Mouse (Mus musculus) R1 (cell line): ENCODE results near the gene Eral1.

ENCODE experiments used
- DNase-seq: peaks from one replicate; pipeline ENCODE4 v3.0.0-alpha.2; 2018; ENCODE audit warnings: low read depth, low spot score

The Eral1 gene

DNA sequence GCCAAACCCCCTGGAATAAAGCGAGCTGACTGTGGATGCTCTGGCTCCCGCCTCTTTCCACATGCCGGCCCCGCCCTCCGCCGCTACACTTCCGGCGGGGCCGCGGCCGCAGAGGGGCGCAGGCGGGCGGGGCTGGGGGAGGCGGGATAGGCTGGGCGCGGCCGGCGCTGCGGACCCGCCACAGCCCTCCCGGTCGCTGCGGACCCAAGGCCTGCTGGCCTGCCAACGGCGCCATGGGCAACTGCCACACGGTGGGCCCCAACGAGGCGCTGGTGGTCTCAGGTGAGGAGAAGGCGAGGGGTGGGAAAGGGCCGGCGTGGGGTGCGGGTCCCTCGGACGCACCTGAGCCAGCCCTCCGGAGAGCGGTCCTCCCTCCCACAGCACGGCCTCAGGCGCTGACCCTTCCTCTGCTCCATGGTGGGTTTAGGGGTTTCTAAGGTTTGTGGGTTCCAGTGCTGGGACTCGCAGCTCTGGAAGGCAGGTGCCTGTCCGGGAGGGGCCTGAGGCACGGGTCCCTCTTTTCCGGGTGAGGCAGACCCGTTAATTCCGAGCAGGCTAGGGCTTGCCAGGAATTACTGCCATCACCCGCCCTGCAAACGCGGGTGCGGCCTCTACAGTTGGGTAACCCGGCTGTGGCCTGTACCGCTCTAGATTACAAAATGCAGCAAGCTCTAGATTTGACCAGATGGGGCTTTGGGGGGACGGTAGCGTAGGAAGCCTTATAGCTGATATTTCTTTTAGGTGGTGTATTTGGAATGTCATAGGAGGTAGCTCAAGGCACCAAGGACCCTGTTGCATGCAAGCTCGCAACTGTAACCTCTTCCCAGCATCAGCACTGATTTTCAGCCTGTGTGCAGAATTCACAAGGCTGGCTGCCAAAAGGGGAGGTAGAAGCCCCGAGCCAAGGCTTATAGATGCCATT lies 42.1 kb downstream of the Eral1 start, which contains the start of gene Flot2:
Gene Flot2 (plus strand): TSS at position 101 of the 922 bp plus-strand sequence.
- peak; percentile 68 for DNase-seq

GRCm38 (mm10) chr11:78036791-78037190 lies 43.4 kb downstream of the Eral1 start:
- no peak for DNase-seq

GRCm38 (mm10) chr11:78033931-78034617 lies 46.1 kb downstream of the Eral1 start:
- DNase-seq: no peak

- no peak for DNase-seq
Observed at GRCm38 (mm10) chr11:78032809-78033195, 47.4 kb downstream of the Eral1 start.

GRCm38 (mm10) chr11:78031947-78032808 lies 48.0 kb downstream of the Eral1 start, which contains the start of gene Dhrs13:
TSS of gene Dhrs13 (plus strand) at chr11:78032280.
- peak; percentile 96 for DNase-seq

DNA sequence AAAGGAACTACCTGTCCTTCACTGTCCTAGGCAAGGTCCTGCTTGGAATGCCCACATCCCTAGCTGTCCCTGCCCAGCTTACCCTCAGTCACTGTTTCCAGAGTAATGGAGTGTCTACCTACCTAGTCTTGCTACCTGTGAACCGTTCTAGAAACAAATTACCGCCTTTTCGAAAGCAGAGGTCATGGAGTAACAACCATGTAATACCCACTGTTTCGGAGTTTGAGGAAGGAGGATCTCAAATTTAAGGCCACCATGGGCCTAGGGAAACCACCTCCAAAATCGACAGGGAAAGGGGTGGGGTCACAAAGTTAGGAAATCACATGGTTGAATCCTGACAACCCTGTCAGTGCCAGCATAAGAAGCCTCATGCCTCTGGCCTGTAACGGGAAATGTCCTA lies 48.8 kb downstream of the Eral1 start:
- no peak for DNase-seq

DNA sequence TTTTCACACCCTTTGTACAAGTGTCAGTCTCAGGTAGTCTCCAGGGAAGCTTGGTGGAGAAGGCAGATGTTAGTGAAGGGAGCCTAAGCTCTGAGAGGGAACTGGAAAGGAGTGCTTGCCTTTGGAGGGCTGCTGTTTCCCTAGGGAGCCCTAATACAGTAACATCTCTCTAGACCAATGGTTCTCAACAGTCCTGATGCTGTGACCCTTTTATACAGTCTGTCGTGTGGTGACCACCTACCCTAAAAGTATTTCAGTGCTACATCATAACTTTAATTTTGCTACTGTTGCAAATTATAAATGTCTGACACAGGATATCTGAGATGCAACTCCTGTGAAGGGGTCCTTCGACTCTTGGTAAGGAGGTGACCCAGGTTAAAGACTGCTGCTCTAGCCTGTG lies 49.6 kb downstream of the Eral1 start:
- no peak for DNase-seq

DNA sequence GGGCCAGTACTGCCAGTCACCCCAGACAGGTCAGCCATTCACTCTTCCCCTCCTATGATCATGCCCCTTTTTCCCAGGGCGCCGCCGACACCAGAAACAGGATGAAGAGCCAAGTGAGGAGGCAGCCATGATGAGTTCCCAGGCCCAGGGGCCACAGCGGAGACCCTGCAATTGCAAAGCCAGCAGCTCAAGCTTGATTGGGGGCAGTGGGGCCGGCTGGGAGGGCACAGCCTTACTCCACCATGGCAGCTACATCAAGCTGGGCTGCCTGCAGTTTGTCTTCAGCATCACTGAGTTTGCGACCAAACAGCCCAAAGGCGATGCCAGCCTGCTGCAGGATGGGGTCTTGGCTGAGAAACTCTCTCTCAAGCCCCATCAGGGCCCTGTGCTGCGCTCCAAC lies 50.9 kb downstream of the Eral1 start:
- no peak for DNase-seq

GRCm38 (mm10) chr11:78023607-78024006 lies 56.6 kb downstream of the Eral1 start:
- peak; percentile 73 for DNase-seq
